Mouse (Mus musculus) midbrain, embryonic 14.5 days (tissue): Measurements from ENCODE around the gene Pde4c. TPM values are rescaled to one million over a fixed set of nuclear protein-coding genes. Genes with fewer than 3 reads are reported as not detected.

ENCODE experiments used
- ATAC-seq: fragments of 200-750 bp; cut with Nextera tagmentation; 2 replicates; pipeline ENCODE4 v1.8.0; 2017; ENCODE audit warnings: moderate number of reproducible peaks, moderate library complexity; ENCODE audit not compliant: low FRiP score, low TSS enrichment
- DNase-seq: peaks from one replicate; pipeline ENCODE4 v3.0.0-alpha.2; 2015
- H3K27ac ChIP-seq: fragments of 300-500 bp; sonication (generic); replicated peaks from 2 replicates; pipeline ENCODE4 v1.5.1; 2014; ENCODE audit warnings: mild to moderate bottlenecking, low read depth, low read length, moderate library complexity
- H3K27me3 ChIP-seq: fragments of 300-500 bp; sonication (generic); 2 replicates; pipeline ENCODE4 v1.6.1; 2014; ENCODE audit warnings: low read length, control low read depth, mixed read lengths; ENCODE audit not compliant: control insufficient read depth, insufficient read depth
- H3K36me3 ChIP-seq: fragments of 300-500 bp; sonication (generic); 2 replicates; pipeline ENCODE4 v1.6.1; 2014; ENCODE audit warnings: low read length, control low read depth; ENCODE audit not compliant: control insufficient read depth, insufficient read depth
- H3K4me1 ChIP-seq: fragments of 300-500 bp; sonication (generic); 2 replicates; pipeline ENCODE4 v1.6.1; 2014; ENCODE audit warnings: mild to moderate bottlenecking, antibody characterized with exemption, low read length, control low read depth; ENCODE audit not compliant: control insufficient read depth, insufficient read depth
- H3K4me2 ChIP-seq: fragments of 300-500 bp; sonication (generic); 2 replicates; pipeline ENCODE4 v1.6.1; 2014; ENCODE audit warnings: mild to moderate bottlenecking, low read length, moderate library complexity
- H3K4me3 ChIP-seq: fragments of 300-500 bp; sonication (generic); replicated peaks from 2 replicates; pipeline ENCODE4 v1.5.1; 2014; ENCODE audit warnings: low read depth, low read length
- H3K9ac ChIP-seq: fragments of 300-500 bp; sonication (generic); replicated peaks from 2 replicates; pipeline ENCODE4 v1.6.1; 2014; ENCODE audit warnings: mild to moderate bottlenecking, low read length, moderate library complexity
- H3K9me3 ChIP-seq: fragments of 300-500 bp; sonication (generic); 2 replicates; pipeline ENCODE4 v1.6.1; 2016; ENCODE audit warnings: low read length, control low read depth, mixed read lengths; ENCODE audit not compliant: control insufficient read depth
- WGBS: fragments of 180-500 bp; shearing (Covaris S2); extraction: QIAGEN DNeasy Blood & Tissue Kit; methylation state at CpG from one replicate; pipeline ENCODE4 v1.1.7; 2014; 5-methylcytosine and 5-hydroxymethylcytosine counted together
- polyA plus RNA-seq: library from polyadenylated mRNA; unstranded; fragments of >200 nt; fragmentation: Nextera tagmentation; extraction: Ambion mirVana; gene quantifications from 2 replicates; pipeline ENCODE4 v1.2.1, GENCODE M21; 2014

Gene Pde4c
- polyA plus RNA-seq, 1 experiment from 2014 or later, result 0.24 TPM

GRCm38 (mm10) chr8:70695318-70696018 lies 28.1 kb upstream of the Pde4c start:
- H3K4me1 ChIP-seq, result peaks cover 32% of the 10 kb centered on the region
- H3K9me3 ChIP-seq, result no peaks in the 10 kb centered on the region
- DNase-seq, result no peak
- H3K27me3 ChIP-seq, result no peaks in the 10 kb centered on the region
- WGBS, result 41% methylated on average over 32 of the region's 32 CpGs
- H3K4me2 ChIP-seq, result no peak overlapping the region
- no peaks in the 10 kb centered on the region for H3K36me3 ChIP-seq
- ATAC-seq, result no peak
- H3K9ac ChIP-seq, result no peak overlapping the region
- no peak overlapping the region for H3K27ac ChIP-seq
- H3K4me3 ChIP-seq, result no peak overlapping the region

- peak; percentile 86 for DNase-seq
- H3K4me2 ChIP-seq, result peak overlapping the region; percentile 53
- no peaks in the 10 kb centered on the region for H3K36me3 ChIP-seq
- WGBS, result 6% methylated on average over 31 of the region's 31 CpGs
- H3K4me1 ChIP-seq, result peaks cover 35% of the 10 kb centered on the region
- H3K27me3 ChIP-seq, result no peaks in the 10 kb centered on the region
- ATAC-seq, result no peak
- H3K27ac ChIP-seq, result peak overlapping the region; percentile 49
- 0 out of 2 replicates have a peak overlapping the region, but pooled peaks have one; percentile 19 for H3K4me3 ChIP-seq
- H3K9me3 ChIP-seq, result no peaks in the 10 kb centered on the region
- 0 out of 2 replicates have a peak overlapping the region, but pooled peaks have one; percentile 43 for H3K9ac ChIP-seq
These were observed 27.3 kb upstream of the Pde4c start for GRCm38 (mm10) chr8:70696019-70696885.

GRCm38 (mm10) chr8:70696946-70697345 lies 26.6 kb upstream of the Pde4c start:
- Histone ChIP-seq H3K27me3 (no peaks in the 10 kb centered on the region), H3K36me3 (no peaks in the 10 kb centered on the region), H3K4me3 (no peak overlapping the region), H3K4me2 (peak overlapping the region; percentile 53), H3K9ac (0 out of 2 replicates have a peak overlapping the region, but pooled peaks have one; percentile 43), H3K4me1 (peaks cover 36% of the 10 kb centered on the region), H3K27ac (peak overlapping the region; percentile 49), H3K9me3 (no peaks in the 10 kb centered on the region)
- DNase-seq, result no peak
- WGBS, result 44% methylated on average over 4 of the region's 4 CpGs
- ATAC-seq, result no peak

- DNase-seq (no peak), ATAC-seq (no peak)
- no peaks in the 10 kb centered on the region for H3K27me3 ChIP-seq
- peak overlapping the region; percentile 99 for H3K27ac ChIP-seq
- WGBS, result 72% methylated on average over 12 of the region's 12 CpGs
- H3K4me3 ChIP-seq, result peak overlapping the region; percentile 97
- peak overlapping the region; percentile 59 for H3K4me2 ChIP-seq
- H3K9me3 ChIP-seq, result no peaks in the 10 kb centered on the region
- peaks cover 39% of the 10 kb centered on the region for H3K4me1 ChIP-seq
- H3K36me3 ChIP-seq, result 0 out of 2 replicates have a peak, but pooled peaks cover 1% of the 10 kb centered on the region
- peak overlapping the region; percentile 57; the same call in 1 of the 2 replicates for H3K9ac ChIP-seq
These were observed 25.9 kb upstream of the Pde4c start for GRCm38 (mm10) chr8:70697366-70698250.

GRCm38 (mm10) chr8:70698310-70699109 lies 25.0 kb upstream of the Pde4c start, which contains the start of gene Jund:
Gene Jund, plus strand, starts transcription at chr8:70698949.
- H3K9me3 ChIP-seq, result no peaks in the 10 kb centered on the region
- peak within 1 kb of the TSS; percentile 59 for H3K4me2 ChIP-seq
- H3K4me1 ChIP-seq, result peaks cover 39% of the 10 kb centered on the region
- H3K9ac ChIP-seq, result peak within 1 kb of the TSS; percentile 98
- DNase-seq (peak; percentile 100), ATAC-seq (peak; percentile 91)
- no peaks in the 10 kb centered on the region for H3K27me3 ChIP-seq
- H3K4me3 ChIP-seq, result peak within 1 kb of the TSS; percentile 97
- under 1% methylated on average over 67 of the region's 69 CpGs for WGBS
- peak within 1 kb of the TSS; percentile 99 for H3K27ac ChIP-seq
- peaks cover 9% of the 10 kb centered on the region; the same call in 1 of the 2 replicates for H3K36me3 ChIP-seq

- peaks cover 9% of the 10 kb centered on the region; the same call in 1 of the 2 replicates for H3K36me3 ChIP-seq
- peak overlapping the region; percentile 97 for H3K4me3 ChIP-seq
- H3K4me2 ChIP-seq, result peak overlapping the region; percentile 59
- under 1% methylated on average over 89 of the region's 89 CpGs for WGBS
- peak overlapping the region; percentile 99 for H3K27ac ChIP-seq
- H3K9me3 ChIP-seq, result no peaks in the 10 kb centered on the region
- H3K27me3 ChIP-seq, result no peaks in the 10 kb centered on the region
- ATAC-seq (peak; percentile 0; the same call in 1 of the 2 replicates), DNase-seq (no peak)
- H3K4me1 ChIP-seq, result peaks cover 39% of the 10 kb centered on the region
- H3K9ac ChIP-seq, result peak overlapping the region; percentile 98
These were observed 24.2 kb upstream of the Pde4c start for GRCm38 (mm10) chr8:70699116-70699833.

GRCm38 (mm10) chr8:70699834-70700554 lies 23.5 kb upstream of the Pde4c start:
- DNase-seq (peak; percentile 90), ATAC-seq (peak; percentile 15; the same call in 1 of the 2 replicates)
- Histone ChIP-seq H3K36me3 (peaks cover 9% of the 10 kb centered on the region; the same call in 1 of the 2 replicates), H3K9ac (peak overlapping the region; percentile 98), H3K4me1 (peaks cover 39% of the 10 kb centered on the region), H3K4me3 (peak overlapping the region; percentile 97), H3K4me2 (peak overlapping the region; percentile 59), H3K27me3 (no peaks in the 10 kb centered on the region), H3K9me3 (no peaks in the 10 kb centered on the region), H3K27ac (peak overlapping the region; percentile 99)
- under 1% methylated on average over 59 of the region's 59 CpGs for WGBS
